Mouse (Mus musculus) stomach, embryonic 14.5 days (tissue): ENCODE data around the gene Asns. TPM values are rescaled to one million over a fixed set of nuclear protein-coding genes. Genes with fewer than 3 reads are reported as not detected.

ENCODE experiments used
- polyA plus RNA-seq: library from polyadenylated mRNA; unstranded; fragments of >200 nt; fragmentation: Nextera tagmentation; extraction: Ambion mirVana; gene quantifications from 2 replicates; pipeline ENCODE4 v1.2.1, GENCODE M21; 2014

Gene Asns
- polyA plus RNA-seq, 1 experiment from 2014 or later = 78.0 TPM

Other genes with a start within 250 kb of the Asns start
- gene Tac1, start 138.4 kb downstream of the Asns start, polyA plus RNA-seq = 25.6 and 25.7 TPM in 2 replicates
- gene C1galt1, start 151.6 kb upstream of the Asns start, polyA plus RNA-seq = 9.6 and 10.0 TPM in 2 replicates